Mouse (Mus musculus) adipocyte (in vitro differentiated cells): Measurements from ENCODE around the gene Dvl3.

ENCODE experiments used
- DNase-seq: peaks from one replicate; pipeline ENCODE4 v3.0.0-alpha.2; 2016; ENCODE audit warnings: low spot score

The Dvl3 gene

DNA sequence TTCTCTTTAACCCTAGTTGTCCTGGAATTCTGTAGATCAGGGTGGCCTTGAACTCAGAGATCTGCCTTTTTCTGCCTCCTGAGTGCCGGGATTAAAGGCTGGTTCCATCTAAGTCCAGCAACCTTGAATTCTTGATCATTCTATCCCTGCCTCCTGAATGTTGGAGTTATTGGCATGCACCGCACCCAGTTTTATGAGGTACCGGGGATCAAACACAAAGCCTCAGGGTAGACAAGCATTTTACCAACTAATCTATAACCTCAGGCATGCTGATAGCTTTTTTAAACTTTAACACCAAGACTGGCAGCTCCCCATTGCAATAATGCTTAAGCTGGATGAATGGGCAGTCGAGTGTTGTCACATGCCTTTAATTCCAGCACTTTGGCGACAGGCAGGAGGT is 30.6 kb downstream of the Dvl3 start:
- peak; percentile 39 for DNase-seq

DNA sequence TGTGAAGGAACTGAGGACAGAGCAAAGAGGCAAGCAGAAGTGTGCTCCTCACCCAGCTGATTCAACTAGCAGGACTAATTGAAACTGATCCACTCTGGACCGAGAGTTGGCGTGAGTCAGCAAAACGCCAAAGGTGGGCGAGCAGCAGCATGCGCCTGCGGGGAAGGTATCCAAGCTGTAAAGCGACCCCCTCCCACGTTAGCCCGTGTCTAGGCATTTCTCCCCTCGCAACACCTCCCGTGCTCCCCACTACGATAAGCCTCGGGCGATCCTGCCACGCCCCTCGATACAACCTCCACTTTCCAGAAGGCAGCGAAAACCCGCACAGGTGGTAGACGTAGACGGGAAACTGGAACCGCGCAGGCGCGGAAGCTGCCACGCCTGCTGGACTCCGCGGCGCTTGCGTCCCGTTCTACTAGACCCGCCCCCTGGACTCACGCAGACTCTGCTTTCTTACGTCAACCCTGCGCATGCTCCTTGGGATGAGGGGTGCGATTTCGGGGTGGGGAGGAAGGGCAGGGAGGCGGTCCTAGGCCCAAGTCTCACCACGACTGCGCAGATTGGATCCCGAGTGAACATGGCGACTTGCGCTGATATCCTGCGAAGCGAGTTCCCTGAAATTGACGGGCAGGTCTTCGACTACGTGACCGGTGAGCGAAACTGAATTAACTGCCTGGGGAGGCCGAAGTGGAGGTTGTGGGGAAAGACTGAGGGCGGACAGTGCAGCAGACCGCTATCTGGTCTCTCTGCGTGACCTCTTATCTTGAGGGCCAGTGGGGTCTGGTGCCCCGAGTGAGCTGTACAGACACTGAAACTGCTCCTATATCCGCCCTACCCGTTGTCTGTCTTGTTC is 31.5 kb downstream of the Dvl3 start, which contains the start of gene Abcf3:
TSS of gene Abcf3 (plus strand) at position 482 of the 853 bp plus-strand sequence.
- peak; percentile 100 for DNase-seq

DNA sequence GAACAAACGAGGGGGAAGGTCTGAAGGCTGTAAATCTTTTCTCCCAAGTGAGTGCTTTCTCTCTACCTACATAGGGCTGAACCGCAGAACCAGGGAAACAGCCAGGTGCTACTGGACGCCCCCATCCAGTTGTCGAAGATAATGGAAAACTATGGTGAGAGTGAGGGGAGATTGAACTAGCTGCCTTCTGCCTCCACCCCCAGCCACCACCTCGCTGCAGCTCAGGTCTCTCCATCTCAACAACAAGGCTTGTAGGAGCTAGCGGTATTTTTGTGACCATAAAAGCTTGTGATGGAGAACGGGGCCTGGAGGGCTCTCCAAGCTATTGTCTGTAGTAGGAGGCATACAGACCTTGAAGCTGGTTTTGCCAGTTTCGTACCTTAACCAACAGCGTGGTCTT is 32.4 kb downstream of the Dvl3 start:
- no peak for DNase-seq

DNA sequence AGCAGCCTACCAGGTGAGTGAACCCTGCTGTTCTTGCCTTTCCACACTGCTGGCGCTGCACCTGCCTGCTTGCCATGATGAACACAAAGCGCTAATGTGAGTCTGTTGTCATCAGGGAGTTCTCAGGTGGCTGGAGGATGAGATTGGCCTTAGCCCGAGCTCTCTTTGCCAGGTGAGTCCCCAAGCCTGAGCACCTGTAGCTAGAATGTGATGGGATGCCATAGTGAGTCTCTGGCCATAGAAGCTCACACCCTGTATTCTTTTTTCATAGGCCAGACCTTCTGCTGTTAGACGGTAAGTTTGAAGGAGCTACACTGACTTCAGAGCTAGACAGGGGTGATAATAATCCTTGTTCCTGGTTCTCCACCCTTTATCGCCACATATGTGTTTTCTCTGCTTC is 34.9 kb downstream of the Dvl3 start:
- no peak for DNase-seq

DNA sequence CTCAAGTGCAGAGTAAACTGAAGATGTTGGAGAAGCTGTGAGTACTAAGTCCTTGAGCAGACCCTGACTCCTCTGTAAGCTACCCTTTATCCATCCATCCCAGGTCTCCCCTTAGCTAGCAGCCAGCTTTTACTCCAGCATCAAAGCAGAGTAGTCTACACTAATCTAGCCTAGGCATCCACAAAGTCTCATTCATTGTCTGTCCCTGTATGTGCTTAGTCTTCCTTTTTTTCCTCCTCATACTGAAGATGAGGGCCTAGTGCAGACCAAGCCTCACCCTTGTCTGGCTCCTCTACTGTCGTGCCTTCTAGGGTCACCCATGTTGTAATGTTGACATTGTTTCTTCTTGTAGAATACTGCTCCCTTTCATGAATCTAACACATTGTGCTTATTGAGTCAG is 35.8 kb downstream of the Dvl3 start:
- no peak for DNase-seq

DNA sequence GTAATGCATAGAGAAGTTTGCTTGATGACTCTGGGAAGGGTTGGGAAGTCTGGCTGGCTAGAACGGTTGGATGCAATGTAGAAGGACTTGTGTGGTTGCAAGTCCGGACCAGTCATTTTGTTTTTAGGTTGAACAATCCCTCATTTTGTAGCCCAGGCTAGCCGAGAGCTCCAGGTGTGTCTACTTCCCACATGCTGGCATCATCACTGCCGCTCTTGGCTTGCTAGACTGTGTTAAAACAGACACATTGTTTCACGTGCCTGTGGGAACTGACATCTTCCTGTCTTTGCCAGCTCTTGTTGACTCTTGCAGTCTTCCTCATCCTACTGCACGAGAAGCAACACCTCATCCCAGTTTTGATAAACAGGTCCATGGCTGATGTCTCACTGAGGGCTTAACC is 38.2 kb downstream of the Dvl3 start:
- DNase-seq = no peak

DNA sequence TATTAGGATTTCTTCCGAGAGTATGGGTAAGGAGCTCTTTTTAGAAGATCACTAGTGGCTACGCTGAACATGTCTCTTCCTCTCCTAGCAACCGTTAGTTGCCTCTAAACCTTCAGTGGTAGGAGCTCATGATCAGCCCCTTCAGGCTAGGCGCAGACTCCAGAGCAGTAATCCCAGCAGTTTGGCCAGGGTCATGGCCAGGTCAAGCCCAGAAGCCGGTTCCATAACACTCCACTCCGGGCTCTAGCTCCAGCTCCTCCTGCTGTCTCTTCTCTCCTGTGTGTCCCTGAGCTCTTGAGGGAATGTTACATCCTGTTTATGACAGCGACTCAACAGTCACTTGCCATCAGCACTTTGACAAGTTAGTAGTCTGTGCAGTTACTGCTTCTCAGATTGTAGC is 40.6 kb downstream of the Dvl3 start:
- DNase-seq = no peak

DNA sequence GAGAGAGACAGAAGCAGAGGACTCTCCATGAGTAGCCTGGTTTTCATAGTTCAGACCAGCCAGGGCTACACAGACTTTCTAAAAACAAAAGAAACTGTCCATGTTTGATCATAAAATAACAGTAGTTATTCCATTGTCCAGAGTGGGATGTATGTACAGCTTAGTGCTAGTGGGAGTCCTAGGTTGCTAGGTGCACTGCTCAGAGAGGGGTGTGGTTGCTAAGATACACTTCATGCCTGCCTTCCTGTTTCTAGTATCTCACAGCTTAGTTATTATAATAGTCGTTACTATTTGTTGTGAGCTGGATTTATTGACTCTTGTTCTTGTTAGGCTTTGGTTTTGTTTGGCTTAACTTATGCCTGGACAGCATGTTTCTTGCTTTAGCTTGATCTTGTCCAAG is 48.3 kb downstream of the Dvl3 start:
- DNase-seq = no peak
